Mouse (Mus musculus) v-Abl transformed pro-B cells (cell line): ENCODE measurements around the gene Traf7.

Experiments used
- in situ Hi-C, 2 experiments: fragments of 400-800 bp; cut with MboI; formaldehyde crosslinking; loops; one replicate each; pipeline ENCODE4 v1.15.1; 2025; ENCODE audit not compliant: unreplicated experiment in 2 of 2

The Traf7 gene

DNA sequence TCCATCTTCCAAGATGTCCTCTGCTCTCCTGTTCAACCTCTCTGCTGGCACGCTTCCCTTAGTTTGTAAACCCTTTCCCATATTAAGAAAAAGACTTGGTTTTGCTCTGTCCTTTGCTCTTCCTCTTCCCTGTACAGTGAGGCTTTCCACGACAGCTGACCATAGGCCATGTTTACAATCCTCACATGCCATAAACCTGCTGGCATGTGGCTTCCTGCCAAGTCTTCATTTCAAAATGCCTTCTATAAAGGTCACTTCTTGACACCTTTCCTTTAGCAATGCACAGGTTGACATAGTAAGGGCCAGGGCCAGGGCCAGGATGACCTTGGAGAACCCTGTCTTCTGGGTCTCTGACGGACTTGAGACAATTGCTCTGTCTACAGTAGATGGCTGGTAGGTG is 18.5 kb upstream of the Traf7 start:
- in situ Hi-C loops = no loop called here

DNA sequence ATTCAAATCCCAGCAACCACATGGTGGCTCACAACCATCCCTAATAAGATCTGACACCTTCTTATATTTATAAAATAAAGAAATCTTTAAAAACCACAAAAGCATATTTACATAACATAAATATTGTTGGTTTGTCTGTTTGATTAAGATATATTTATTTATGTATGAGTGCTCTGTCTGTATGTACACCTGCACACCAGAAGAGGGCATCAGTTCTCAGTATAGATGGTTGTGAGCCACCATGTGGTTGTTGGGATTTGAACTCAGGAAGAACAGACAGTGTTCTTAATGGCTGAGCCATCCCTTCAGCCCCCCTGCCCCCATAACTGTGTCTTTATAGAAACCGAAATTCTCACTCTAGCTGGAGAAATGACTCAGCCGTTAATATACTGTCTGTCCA is 17.5 kb upstream of the Traf7 start:
- in situ Hi-C loops = no loop called here

DNA sequence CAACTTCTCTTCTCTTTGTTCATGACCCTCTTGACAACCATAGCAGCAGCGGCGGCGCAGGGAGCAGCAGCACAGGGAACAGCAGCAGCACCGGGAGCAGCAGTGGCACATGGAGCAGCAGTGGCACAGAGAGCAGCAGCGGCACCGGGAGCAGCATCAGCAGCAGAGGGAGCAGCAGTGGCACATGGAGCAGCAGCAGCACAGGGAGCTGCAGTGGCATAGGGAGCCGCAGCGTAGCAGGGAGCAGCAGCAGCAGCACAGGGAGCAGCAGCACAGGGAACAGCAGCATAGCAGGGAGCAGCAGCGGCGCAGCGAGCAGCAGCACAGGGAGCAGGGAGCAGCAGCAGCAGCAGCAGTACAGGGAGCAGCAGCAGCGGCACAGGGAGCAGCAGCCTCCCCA is 16.9 kb upstream of the Traf7 start:
- in situ Hi-C loops = loop anchor here in 1 of 2 experiments (5.0 kb wide), 1 partner anchor 108 kb away; the partner anchor contains the start of gene Slc9a3r2

DNA sequence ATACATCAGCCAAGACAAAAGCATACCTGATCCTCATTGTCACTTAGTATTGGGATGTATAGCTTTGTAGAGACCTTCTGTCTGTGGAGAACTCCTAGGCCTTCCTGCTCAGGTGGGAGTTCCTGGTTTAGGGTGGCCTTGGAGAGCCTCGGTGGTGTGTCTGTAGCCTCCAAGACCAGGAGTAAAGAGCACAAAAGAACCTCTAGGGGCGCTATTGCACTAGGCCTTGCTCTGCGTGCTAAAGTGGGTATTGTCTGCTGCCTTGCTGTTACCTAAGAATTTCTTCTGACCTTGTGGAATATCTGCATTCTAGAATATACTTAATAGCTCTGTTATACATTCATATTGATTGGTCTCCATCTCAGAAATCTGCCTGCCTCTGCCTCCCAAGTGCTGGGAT is 12.6 kb upstream of the Traf7 start:
- in situ Hi-C loops = loop anchor here in 1 of 2 experiments (5.0 kb wide), 1 partner anchor 112 kb away; the partner anchor contains the start of gene Slc9a3r2

DNA sequence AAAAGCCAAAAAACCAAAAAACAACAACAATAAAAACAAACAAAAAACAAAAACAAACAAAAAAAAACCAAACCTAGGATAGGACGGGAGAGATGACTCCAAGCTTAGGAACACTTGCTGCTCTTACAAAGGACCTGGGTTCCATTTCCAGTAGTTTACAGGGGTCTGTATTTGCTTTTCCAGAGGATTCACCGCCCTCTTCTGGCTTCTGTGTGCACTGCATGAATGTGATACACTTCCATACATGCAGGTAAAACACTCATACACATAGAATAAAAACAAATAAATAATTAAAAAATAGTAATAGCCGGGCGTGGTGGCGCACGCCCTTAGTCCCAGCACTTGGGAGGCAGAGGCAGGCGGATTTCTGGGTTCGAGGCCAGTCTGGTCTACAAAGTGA is 11.2 kb upstream of the Traf7 start:
- in situ Hi-C loops = no loop called here

DNA sequence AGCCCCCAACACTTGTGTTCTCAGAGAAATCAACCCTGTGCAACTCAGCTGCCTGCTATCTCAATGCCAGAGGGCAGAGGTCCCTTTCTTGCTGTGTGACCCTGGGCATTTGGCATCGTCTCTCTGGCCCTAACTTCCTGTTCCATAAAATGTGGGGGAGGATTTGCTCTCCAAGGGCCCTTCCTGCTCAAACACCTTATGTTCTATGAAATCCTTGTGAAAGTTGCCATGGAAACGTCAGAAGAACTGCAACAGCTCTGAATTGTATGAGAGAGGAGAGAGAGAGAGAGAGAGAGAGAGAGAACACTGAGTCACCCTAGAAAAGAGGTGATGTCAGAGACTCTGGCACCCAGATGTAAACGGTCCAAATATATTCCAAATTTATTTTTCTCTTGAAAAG is 9.8 kb upstream of the Traf7 start:
- in situ Hi-C loops = no loop called here

DNA sequence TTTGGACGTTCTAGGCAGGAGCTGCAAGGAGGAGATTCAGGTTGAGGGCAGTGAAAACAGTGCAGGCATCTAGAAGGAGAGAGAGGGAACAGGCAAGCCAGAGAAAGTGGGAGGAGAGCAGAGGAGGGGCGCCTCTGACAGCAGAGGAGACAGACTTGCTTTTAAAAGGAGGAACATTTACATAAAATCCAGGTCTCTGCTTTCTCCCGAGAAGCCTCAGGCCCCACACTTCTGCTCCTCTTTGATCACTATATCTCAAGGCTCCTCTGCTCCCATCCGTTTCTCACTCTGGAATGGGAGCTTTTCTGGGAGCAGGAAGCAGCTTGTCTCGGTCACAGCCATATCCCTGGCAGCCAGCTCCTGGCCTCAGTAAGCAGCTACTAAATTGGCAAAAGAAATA is 7.6 kb upstream of the Traf7 start:
- in situ Hi-C loops = no loop called here

DNA sequence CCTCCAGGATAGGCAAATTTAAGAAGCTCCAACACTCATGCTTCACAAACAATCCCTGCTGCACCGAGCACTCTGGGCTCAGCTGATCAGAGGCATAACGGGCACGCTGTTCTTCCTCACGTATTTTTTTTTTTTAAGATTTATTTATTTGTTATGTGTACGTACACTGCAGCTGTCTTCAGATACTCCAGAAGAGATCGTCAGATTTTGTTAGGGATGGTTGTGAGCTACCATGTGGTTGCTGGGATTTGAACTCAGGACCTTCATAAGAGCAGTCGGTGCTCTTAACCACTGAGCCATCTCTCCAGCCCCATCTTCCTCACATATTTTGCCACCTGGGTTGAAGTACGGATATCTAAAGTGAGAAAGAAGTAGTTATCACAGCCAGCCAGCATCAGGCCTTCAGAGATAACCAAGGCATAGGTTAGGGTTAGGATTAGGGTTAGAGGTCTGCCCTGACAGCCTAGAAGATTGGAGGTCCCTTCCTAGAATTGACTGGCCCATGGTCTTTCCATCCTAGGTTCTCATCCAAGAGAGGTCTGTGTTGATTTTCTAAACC is 6.5 kb upstream of the Traf7 start, which contains the start of gene Rab26:
TSS of gene Rab26 (minus strand) at position 51 of the 559 bp plus-strand sequence.
- in situ Hi-C loops = loop anchor here in 1 of 2 experiments (5.0 kb wide), 1 partner anchor 123 kb away; the partner anchor contains the start of gene Npw

DNA sequence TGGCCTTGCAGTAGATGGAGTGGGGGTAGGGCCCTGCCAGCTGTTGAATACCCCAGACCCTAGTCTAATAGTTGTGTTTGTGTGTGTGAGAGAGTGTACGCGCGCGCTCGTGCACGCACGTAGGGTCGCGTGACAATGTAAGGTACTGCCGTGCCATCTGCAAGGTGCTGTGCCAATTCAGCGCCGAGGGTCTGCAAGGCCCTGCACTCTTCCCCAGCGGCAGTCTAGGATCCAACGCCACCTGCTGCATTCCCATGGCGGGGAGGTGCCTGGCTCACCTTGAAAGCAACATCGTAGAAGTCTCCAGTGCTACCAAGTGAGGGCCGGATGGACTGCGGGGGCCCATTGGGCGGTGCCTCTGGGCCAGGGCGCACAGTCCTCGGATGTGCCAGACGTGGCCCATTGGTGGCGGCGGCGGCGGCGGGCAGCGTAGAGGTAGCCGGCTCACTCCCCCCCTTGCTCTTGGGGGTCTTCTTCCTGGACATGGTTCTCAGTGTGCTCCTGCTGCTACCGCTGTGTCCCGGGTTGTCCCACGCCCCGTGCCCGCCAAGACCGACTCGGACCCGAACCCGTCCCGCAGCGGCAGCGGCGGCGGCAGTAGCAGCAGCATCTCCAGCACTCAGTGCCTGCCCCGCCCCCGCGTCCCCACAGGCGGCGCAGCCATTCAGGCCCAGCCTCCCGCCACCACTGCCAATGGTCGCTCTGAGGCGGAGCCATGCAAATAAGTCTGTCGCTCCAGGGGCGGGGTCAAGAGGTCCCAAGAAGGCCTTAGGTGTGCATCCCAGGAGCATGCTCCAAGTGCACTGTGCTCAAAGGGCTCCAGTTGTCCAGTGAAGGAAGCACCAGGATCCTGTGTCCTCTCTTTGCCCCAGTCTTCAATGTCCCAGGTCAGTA is 5.6 kb upstream of the Traf7 start:
- in situ Hi-C loops = loop anchor here in 1 of 2 experiments (5.0 kb wide), 1 partner anchor 124 kb away; the partner anchor contains the start of gene Npw

DNA sequence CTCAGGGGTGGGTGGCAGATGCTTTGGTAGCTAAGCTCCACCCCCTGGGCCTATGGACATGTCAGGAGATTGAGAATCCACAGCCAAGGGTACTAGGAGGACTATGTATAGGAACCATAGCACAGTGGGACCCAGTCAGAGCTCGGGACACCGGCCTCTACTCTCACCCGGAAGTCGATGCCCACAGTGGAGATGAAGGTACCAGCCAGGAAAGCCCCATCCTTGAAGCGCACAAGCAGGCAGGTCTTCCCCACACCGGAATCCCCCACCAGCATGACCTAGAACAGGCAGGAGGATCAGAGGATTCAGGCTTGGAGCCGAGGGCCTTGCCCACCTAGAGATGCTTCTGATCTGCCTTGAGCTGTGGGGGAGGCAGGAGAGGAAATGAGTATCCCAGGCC is 4.3 kb upstream of the Traf7 start:
- in situ Hi-C loops = loop anchor here in 1 of 2 experiments (5.0 kb wide), 1 partner anchor 125 kb away; the partner anchor contains the start of gene Npw

DNA sequence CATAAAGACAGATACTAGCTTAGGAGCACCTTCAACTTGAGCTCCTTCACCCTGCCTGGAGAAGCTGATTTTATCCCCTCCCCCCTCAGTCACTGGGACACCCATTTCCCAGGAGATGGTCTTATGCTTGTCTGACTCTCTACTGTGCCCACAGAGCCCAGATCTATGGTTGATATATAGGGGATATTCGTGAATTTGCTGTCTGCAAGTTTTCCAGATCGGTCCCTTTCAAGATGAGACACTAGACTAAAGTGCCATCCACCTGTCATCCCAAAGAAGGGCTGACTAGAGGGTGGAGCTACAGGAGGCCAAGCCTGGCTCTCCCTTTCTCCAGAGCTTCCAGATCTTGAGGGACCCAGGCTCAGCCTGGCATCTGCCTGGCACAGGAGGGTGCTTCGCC is 3.3 kb upstream of the Traf7 start:
- in situ Hi-C loops = loop anchor here in 1 of 2 experiments (5.0 kb wide), 1 partner anchor 126 kb away; the partner anchor contains the start of gene Npw

DNA sequence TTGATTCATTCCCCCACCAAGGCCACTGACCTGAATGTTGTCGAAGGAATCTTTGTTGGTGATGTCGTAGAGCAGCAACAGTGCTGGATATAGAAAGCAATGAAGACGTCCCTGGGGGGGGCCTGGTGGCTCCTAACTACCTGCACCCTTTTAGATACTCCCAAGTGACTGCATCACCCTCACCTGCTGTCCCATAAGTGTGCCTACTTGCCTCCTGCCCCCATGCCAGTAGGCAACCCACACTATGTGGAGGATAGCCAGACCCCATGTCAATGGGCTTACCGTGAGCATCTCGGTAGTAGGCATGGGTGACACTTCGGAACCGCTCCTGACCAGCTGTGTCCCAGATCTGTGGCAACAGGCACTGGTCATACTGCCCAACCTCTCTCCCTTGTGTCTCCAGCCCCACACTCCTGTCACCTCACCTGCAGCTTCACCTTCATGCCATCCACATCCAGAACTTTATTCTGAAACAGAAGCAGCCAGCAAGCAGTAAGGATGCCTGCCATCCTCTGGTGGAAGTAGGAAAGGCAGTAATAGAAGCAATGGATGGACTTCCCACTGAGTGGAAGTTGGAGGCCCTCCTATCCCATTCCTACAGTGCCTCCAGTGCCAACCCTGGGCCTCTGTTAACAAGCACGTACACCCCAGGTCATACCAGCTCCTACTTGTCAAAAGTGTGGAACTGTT is 2.8 kb upstream of the Traf7 start:
- in situ Hi-C loops = loop anchor here in 1 of 2 experiments (5.0 kb wide), 1 partner anchor 127 kb away; the partner anchor contains the start of gene Npw

DNA sequence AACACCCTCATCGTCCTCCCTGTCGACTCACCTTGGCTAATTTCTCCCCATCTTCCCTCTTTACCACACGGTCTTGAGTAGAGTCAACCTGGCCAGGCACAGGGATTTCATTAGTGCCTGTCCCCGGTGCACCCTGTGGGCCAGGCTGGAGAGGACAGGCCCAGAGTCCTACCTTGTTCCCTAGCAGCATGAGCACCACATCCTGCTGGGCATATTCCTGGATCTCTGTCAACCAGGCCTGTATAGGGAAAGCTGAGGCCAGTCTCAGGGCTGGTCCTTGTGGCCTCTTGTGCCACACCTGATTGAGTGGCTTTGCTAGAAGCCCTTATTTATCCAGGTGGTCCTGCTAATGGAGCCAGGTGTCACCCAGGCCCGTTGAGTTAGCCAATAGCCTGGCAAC is 2.1 kb upstream of the Traf7 start:
- in situ Hi-C loops = loop anchor here in 1 of 2 experiments (5.0 kb wide), 1 partner anchor 127 kb away; the partner anchor contains the start of gene Npw

DNA sequence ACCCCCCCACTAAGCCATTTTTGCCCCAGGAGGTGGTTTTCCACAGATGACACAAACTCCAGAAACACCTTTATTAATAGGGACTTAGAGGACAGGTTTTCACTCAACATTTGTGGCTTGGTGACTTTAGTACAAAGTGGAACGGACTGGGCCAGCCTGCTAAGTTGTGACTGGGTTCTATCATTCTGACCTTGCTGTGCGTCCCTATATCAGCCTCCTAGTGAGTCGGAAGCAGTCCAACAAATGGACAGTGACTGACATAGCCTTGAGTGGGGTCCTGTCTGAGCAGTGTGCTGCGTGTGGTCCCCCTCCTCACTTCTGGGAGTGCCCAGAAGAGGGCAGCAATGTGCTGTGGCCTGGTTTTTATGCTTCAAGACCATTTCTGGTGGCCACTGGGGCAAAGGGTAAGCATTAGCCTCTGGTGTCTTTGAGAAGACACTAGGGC is 1.3 kb upstream of the Traf7 start:
- in situ Hi-C loops = no loop called here

DNA sequence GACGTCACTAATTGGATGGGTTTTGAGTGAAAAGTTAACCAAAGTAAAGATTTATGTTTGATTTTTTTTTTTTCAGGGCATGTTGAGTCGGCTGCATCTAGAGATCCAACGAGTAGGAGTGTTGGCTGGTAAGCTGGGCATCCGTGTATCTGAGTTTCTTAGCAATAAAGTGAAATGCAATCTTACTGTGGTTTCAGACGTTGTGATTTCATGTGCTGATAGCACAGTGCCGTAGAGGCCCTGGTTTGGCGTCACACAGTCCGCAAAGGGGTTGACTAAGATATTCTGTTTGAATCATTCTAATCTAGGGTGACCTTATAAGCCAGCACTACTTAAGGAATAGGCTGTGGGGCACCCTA is 801 bp upstream of the Traf7 start:
- in situ Hi-C loops = no loop called here

DNA sequence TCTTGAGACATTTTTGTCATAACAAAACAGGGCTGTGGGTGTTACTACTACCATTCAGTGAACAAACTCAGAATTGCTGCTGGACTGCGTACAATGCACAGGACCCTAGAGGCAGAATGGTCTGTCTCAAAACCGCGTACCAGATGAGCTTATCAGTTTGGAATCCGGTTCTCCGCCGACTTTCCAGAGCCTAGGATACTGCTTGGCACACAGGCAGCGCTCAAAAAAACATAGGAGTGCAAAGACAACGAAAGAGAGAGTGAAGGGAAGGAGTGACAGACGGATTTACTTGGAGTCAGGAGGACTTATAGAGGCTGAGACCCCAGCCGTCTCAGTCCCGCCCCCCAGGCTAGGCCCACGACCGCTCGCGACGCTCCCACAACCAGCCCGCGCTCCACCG is 423 bp downstream of the Traf7 start:
- in situ Hi-C loops = no loop called here

DNA sequence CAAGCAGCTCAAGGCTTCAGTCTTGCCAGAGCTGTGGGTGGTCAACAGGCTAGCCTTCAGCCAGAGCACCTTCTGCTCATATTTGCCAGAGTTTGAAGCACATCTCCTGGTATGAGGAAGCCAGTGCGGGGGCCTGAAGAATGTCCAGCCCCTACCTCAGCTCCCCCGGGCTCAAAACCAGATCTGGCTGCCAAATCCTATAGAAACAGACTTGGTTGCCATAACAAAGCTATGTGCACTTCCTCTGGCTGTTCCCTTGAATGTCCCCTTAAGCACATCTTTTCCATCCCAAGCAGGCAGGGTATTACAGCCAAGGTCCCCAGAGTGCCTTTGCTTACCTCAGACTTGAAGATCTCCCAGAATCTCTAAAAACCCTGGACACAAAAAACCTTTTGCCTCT is 3.0 kb downstream of the Traf7 start:
- in situ Hi-C loops = loop anchor here in 1 of 2 experiments (5.0 kb wide), 1 partner anchor 42 kb away; no protein-coding TSS in a partner anchor

DNA sequence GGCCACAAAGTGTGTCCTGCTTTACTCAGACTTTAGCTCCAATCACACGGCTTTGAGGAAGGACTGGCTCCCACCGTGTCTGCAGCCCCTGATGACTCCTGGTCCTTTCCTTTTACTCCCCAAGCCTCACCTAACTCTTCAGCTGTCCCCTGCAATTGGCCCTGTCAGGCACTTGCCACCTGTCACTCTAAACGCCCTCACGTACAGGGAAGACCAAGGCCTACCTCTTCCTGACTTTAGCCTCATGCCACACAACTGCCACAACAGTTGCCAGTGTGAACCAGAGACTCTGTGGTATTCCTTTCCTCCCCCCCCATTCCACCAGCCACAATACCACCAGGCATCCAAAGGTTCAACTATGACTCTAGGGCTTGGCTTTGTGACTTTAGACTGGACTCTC is 7.3 kb downstream of the Traf7 start:
- in situ Hi-C loops = loop anchor here in 1 of 2 experiments (5.0 kb wide), 1 partner anchor 38 kb away; no protein-coding TSS in a partner anchor

DNA sequence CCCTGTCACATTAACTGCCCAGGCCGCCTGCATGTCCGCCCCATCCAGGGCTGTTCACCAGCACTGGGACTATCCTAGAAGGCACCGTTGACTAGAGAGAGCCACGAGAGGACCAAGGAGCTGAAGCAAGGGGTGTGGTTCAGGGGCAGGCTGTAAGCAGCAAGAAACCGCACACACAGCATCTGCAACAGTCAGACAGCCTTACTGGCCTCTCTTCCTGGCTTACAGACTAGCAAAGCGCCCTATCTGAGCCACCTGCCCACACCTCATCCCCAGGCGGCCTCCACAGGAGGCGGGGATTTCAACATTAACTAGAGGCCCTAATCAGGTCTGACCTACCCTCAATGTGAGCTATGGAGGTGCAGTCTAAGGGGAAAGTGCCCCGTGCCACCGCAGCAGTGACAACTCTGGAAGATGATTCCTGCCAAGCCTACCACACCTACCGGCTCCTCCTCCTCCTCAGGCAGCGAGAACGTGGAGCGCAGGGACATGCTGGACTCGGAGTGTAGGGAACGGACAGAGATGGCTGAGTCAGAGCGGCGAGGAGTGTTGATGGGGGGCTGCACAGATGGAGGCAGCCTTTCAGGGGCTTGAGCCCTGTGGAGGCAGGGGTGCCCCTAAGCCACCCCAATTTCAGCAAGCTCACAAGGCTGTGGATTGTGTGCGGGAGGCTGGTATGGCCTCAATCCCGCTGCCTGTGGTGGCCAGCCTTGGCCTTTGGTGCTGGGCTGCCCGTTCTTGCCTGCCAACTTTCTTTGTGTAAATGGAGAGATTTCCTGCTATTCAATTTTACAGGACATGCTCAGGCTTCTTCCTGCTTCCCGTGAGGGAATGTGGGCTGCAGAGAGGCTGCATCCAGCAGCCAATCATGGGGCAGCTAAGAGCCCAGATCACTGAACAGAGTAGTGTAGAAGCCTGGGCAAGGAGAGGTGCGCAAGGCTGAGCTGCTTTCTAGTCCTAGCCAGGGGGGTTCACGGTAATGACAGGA is 13.2 kb downstream of the Traf7 start:
- in situ Hi-C loops = no loop called here
